Mouse (Mus musculus) MEL (cell line): ENCODE data around the gene Igfbp3. TPM values are rescaled to one million over a fixed set of nuclear protein-coding genes. Genes with fewer than 3 reads are reported as not detected.

Source experiments
- DNase-seq: peaks from one replicate; pipeline ENCODE4 v3.0.0; 2011; ENCODE audit warnings: low read depth, low spot score
- H3K27ac ChIP-seq: 2 replicates; pipeline ENCODE4 v1.5.1; 2012; ENCODE audit warnings: low read depth, mild to moderate bottlenecking, control low read depth, low read length, moderate library complexity; ENCODE audit not compliant: control insufficient read depth
- H3K27me3 ChIP-seq, 2 experiments: fragments of 150-350 bp in 1 of 2; sonication (generic) in 1 of 2; 2 replicates each; pipeline ENCODE4 v1.6.1; 2012; ENCODE audit warnings: low read length in 2 of 2, mild to moderate bottlenecking in 2 of 2, improper control_type of control experiment in 1 of 2, moderate library complexity in 1 of 2; ENCODE audit not compliant: insufficient read depth in 2 of 2, control insufficient read depth in 1 of 2
- H3K36me3 ChIP-seq, 2 experiments: 2 replicates each; pipeline ENCODE4 v1.6.1; 2012 to 2014; ENCODE audit warnings: low read length in 2 of 2, improper control_type of control experiment in 1 of 2, inconsistent platforms in 1 of 2, mild to moderate bottlenecking in 1 of 2; ENCODE audit not compliant: insufficient read depth in 2 of 2, control insufficient read depth in 1 of 2
- H3K4me1 ChIP-seq, 2 experiments: fragments of 150-350 bp in 1 of 2; sonication (generic) in 1 of 2; 2 replicates each; pipeline ENCODE4 v1.6.1; 2012; ENCODE audit warnings: low read length in 2 of 2, improper control_type of control experiment in 1 of 2, mild to moderate bottlenecking in 1 of 2; ENCODE audit not compliant: insufficient read depth in 2 of 2, control insufficient read depth in 1 of 2
- H3K4me3 ChIP-seq, 2 experiments: fragments of 150-350 bp in 1 of 2; sonication (generic) in 1 of 2; 2 replicates each; pipeline ENCODE4 v1.5.1; 2012; ENCODE audit warnings: low read depth in 2 of 2, low read length in 2 of 2, mild to moderate bottlenecking in 2 of 2, moderate library complexity in 2 of 2, control low read depth in 1 of 2, improper control_type of control experiment in 1 of 2; ENCODE audit not compliant: control insufficient read depth in 1 of 2, insufficient read depth in 1 of 2
- H3K79me2 ChIP-seq: 2 replicates; pipeline ENCODE4 v1.6.1; 2012; ENCODE audit warnings: mild to moderate bottlenecking, low read length, moderate library complexity; ENCODE audit not compliant: control insufficient read depth, poor library complexity, insufficient read depth
- H3K9ac ChIP-seq: 2 replicates; pipeline ENCODE4 v1.6.1; 2012; ENCODE audit warnings: low read depth, mild to moderate bottlenecking, control low read depth, low read length, moderate library complexity; ENCODE audit not compliant: control insufficient read depth, poor library complexity, severe bottlenecking
- H3K9me3 ChIP-seq: fragments of 150-350 bp; sonication (generic); replicated peaks from 2 replicates; pipeline ENCODE4 v1.6.1; 2012; ENCODE audit warnings: mild to moderate bottlenecking, low read length, improper control_type of control experiment, moderate library complexity; ENCODE audit not compliant: insufficient read depth
- CTCF ChIP-seq, 3 experiments: IDR thresholded peaks in 2 of 3; conservative IDR thresholded peaks in 1 of 3; 2 replicates each; pipeline ENCODE4 v1.5.1; 2011 to 2012; ENCODE audit warnings: low read length in 3 of 3, low read depth in 2 of 3, mild to moderate bottlenecking in 2 of 3, improper control_type of control experiment in 1 of 3, inconsistent platforms in 1 of 3, mixed read lengths in 1 of 3, moderate library complexity in 1 of 3; ENCODE audit not compliant: control insufficient read depth in 1 of 3, insufficient read depth in 1 of 3, poor library complexity in 1 of 3, severe bottlenecking in 1 of 3
- E2F4 ChIP-seq: IDR thresholded peaks from 2 replicates; pipeline ENCODE4 v1.6.1; 2011; ENCODE audit warnings: low read depth, low read length, improper control_type of control experiment, borderline replicate concordance
- ELF1 ChIP-seq: IDR thresholded peaks from 2 replicates; pipeline ENCODE4 v1.6.1; 2014; ENCODE audit warnings: low read depth, mild to moderate bottlenecking, inconsistent platforms, low read length, improper control_type of control experiment, moderate library complexity
- GATA1 ChIP-seq: IDR thresholded peaks from 2 replicates; pipeline ENCODE4 v1.6.1; 2011; ENCODE audit warnings: low read depth, low read length, improper control_type of control experiment
- HCFC1 ChIP-seq: IDR thresholded peaks from 2 replicates; pipeline ENCODE4 v1.6.1; 2012; ENCODE audit warnings: low read depth, mild to moderate bottlenecking, inconsistent platforms, low read length, improper control_type of control experiment, moderate library complexity
- JUND ChIP-seq: IDR thresholded peaks from 2 replicates; pipeline ENCODE4 v1.6.1; 2011; ENCODE audit warnings: low read depth, mild to moderate bottlenecking, improper control_type of control experiment, low read length
- MAFK ChIP-seq: IDR thresholded peaks from 2 replicates; pipeline ENCODE4 v1.6.1; 2011; ENCODE audit warnings: low read depth, mild to moderate bottlenecking, low read length, improper control_type of control experiment, borderline replicate concordance
- MAX ChIP-seq: IDR thresholded peaks from 2 replicates; pipeline ENCODE4 v1.6.1; 2011; ENCODE audit warnings: low read length, improper control_type of control experiment
- MAZ ChIP-seq: IDR thresholded peaks from 2 replicates; pipeline ENCODE4 v1.6.1; 2012; ENCODE audit warnings: low read depth, mild to moderate bottlenecking, inconsistent platforms, low read length, improper control_type of control experiment
- MXI1 ChIP-seq: IDR thresholded peaks from 2 replicates; pipeline ENCODE4 v1.6.1; 2011; ENCODE audit warnings: mild to moderate bottlenecking, low read depth, low read length, improper control_type of control experiment
- MYC ChIP-seq: IDR thresholded peaks from 2 replicates; pipeline ENCODE4 v1.6.1; 2011; ENCODE audit warnings: low read depth, mild to moderate bottlenecking, low read length, improper control_type of control experiment, moderate library complexity
- NELFE ChIP-seq: IDR thresholded peaks from 2 replicates; pipeline ENCODE4 v1.6.1; 2011; ENCODE audit warnings: low read depth, low read length, improper control_type of control experiment
- POLR2A ChIP-seq, 2 experiments: IDR thresholded peaks; 2 replicates each; pipeline ENCODE4 v1.6.1; 2011 to 2012; ENCODE audit warnings: low read length in 2 of 2, mild to moderate bottlenecking in 2 of 2, control low read depth in 1 of 2, improper control_type of control experiment in 1 of 2, low read depth in 1 of 2, moderate library complexity in 1 of 2; ENCODE audit not compliant: control insufficient read depth in 1 of 2, insufficient read depth in 1 of 2, poor library complexity in 1 of 2
- POLR2AphosphoS5 ChIP-seq: IDR thresholded peaks from 2 replicates; pipeline ENCODE4 v1.6.1; 2012; ENCODE audit warnings: low read depth, borderline replicate concordance, mild to moderate bottlenecking, inconsistent platforms, low read length, moderate library complexity, mixed read lengths
- RAD21 ChIP-seq: IDR thresholded peaks from 2 replicates; pipeline ENCODE4 v1.6.1; 2011; ENCODE audit warnings: mild to moderate bottlenecking, low read depth, low read length, improper control_type of control experiment
- RCOR1 ChIP-seq: IDR thresholded peaks from 2 replicates; pipeline ENCODE4 v1.6.1; 2012; ENCODE audit warnings: low read depth, mild to moderate bottlenecking, inconsistent platforms, low read length, improper control_type of control experiment
- SMC3 ChIP-seq: IDR thresholded peaks from 2 replicates; pipeline ENCODE4 v1.6.1; 2011; ENCODE audit warnings: low read depth, low read length, improper control_type of control experiment
- ZC3H11A ChIP-seq: IDR thresholded peaks from 2 replicates; pipeline ENCODE4 v1.6.1; 2012; ENCODE audit warnings: low read depth, mild to moderate bottlenecking, inconsistent platforms, low read length, improper control_type of control experiment
- ZKSCAN1 ChIP-seq: IDR thresholded peaks from 2 replicates; pipeline ENCODE4 v1.6.1; 2012; ENCODE audit warnings: low read depth, mild to moderate bottlenecking, inconsistent platforms, low read length, improper control_type of control experiment, moderate library complexity
- ZNF384 ChIP-seq: IDR thresholded peaks from 2 replicates; pipeline ENCODE4 v1.6.1; 2012; ENCODE audit warnings: low read depth, mild to moderate bottlenecking, inconsistent platforms, low read length, improper control_type of control experiment
- polyA plus RNA-seq, 2 experiments: library from polyadenylated mRNA; stranded (reverse) in 1 of 2; unstranded in 1 of 2; fragments of >175 nt in 1 of 2; fragments of >200 nt in 1 of 2; gene quantifications; 2 replicates each; pipeline versions ENCODE4 v1.2.1 to v1.2.4; 2012; ENCODE audit warnings: low replicate concordance in 2 of 2, low read depth in 1 of 2; ENCODE audit not compliant: insufficient read length in 2 of 2, insufficient read depth in 1 of 2, missing spikeins in 1 of 2
- total RNA-seq: library from RNA; depleted of rRNA; stranded (reverse); fragments of 300-350 nt; gene quantifications from 2 replicates; pipeline ENCODE4 v1.2.3, GENCODE M21; 2012

Igfbp3 gene
- total and polyA plus RNA-seq, 3 experiments, result not detected

- Histone ChIP-seq H3K4me1 (no peaks in the 10 kb centered on the region), H3K9ac (no peak overlapping the region), H3K27ac (no peak overlapping the region), H3K27me3 (no peaks in the 10 kb centered on the region), H3K9me3 (no peaks in the 10 kb centered on the region), H3K4me3 (no peak overlapping the region), H3K36me3 (no peaks in the 10 kb centered on the region), H3K79me2 (no peaks in the 10 kb centered on the region)
- no peak for DNase-seq
- no peak for TF ChIP-seq HCFC1
- TF ChIP-seq ZKSCAN1, result no peak
- no peak for TF ChIP-seq ELF1
- TF ChIP-seq MAZ, result no peak
- TF ChIP-seq E2F4, result no peak
- no peak for TF ChIP-seq MAFK
- no peak for TF ChIP-seq CTCF (IDR thresholded peaks at IDR 0.05 in 2 of 3, conservative IDR thresholded peaks at IDR 0.05 in 1 of 3; ENCODE audit: control insufficient read depth in 1 of 3, insufficient read depth in 1 of 3, low read depth in 2 of 3, low read length in 3 of 3, poor library complexity in 1 of 3, severe bottlenecking in 1 of 3)
- no peak for TF ChIP-seq NELFE
- TF ChIP-seq POLR2AphosphoS5, result no peak
- TF ChIP-seq ZNF384, result no peak
Observed at GRCm38 (mm10) chr11:7239041-7239740, 25.5 kb upstream of the Igfbp3 start.

DNA sequence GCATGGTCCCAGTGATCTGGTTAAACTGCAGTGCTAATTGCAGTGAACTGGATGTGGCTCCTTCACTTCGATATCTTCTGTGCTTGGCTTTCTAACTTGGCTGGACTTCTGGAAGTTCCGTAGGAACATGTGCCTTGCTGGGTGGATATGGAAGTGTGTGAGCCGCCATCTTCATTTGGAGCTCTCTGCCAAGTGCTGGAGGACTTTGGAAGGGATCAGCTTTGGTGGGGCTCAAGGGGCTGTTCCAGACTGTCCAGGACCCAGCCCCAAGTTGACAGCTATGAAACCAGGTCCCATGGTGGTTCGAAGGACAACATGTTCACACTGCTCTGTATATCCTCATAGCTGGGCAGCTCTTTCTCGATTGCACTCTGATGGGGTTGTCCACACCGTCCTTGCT is 24.8 kb upstream of the Igfbp3 start:
- TF ChIP-seq MYC (no peak), MXI1 (no peak), SMC3 (no peak), E2F4 (no peak), HCFC1 (no peak), JUND (no peak), RCOR1 (no peak), GATA1 (no peak), RAD21 (no peak), ZC3H11A (no peak), POLR2A (IDR thresholded peaks at IDR 0.05; ENCODE audit: control insufficient read depth in 1 of 2, insufficient read depth in 1 of 2, low read depth in 1 of 2, low read length in 2 of 2, poor library complexity in 1 of 2) (no peak), MAX (no peak)
- Histone ChIP-seq H3K9me3 (no peaks in the 10 kb centered on the region), H3K79me2 (no peaks in the 10 kb centered on the region), H3K9ac (no peak overlapping the region), H3K27me3 (no peaks in the 10 kb centered on the region), H3K4me3 (no peak overlapping the region), H3K36me3 (no peaks in the 10 kb centered on the region), H3K4me1 (no peaks in the 10 kb centered on the region), H3K27ac (no peak overlapping the region)
- DNase-seq, result no peak
